Mouse (Mus musculus) intestine, embryonic 16.5 days (tissue): ENCODE measurements around the gene Gchfr. TPM values are rescaled to one million over a fixed set of nuclear protein-coding genes. Genes with fewer than 3 reads are reported as not detected.

Experiments used
- ATAC-seq: fragments of 200-750 bp; cut with Nextera tagmentation; 2 replicates; pipeline ENCODE4 v1.8.0; 2017; ENCODE audit warnings: moderate TSS enrichment, moderate library complexity
- H3K27ac ChIP-seq: fragments of 300-500 bp; sonication (generic); 2 replicates; pipeline ENCODE4 v1.5.1; 2014; ENCODE audit warnings: mild to moderate bottlenecking, low read length
- H3K27me3 ChIP-seq: fragments of 300-500 bp; sonication (generic); replicated peaks from 2 replicates; pipeline ENCODE4 v1.6.1; 2014; ENCODE audit warnings: low read length, control low read depth, mixed read lengths; ENCODE audit not compliant: control insufficient read depth, insufficient read depth
- H3K36me3 ChIP-seq: fragments of 300-500 bp; sonication (generic); 2 replicates; pipeline ENCODE4 v1.6.1; 2014; ENCODE audit warnings: low read length, control low read depth; ENCODE audit not compliant: control insufficient read depth, insufficient read depth
- H3K4me1 ChIP-seq: fragments of 300-500 bp; sonication (generic); 2 replicates; pipeline ENCODE4 v1.6.1; 2014; ENCODE audit warnings: low read length, control low read depth, mixed read lengths; ENCODE audit not compliant: control insufficient read depth, insufficient read depth
- H3K4me2 ChIP-seq: fragments of 300-500 bp; sonication (generic); 2 replicates; pipeline ENCODE4 v1.6.1; 2014; ENCODE audit warnings: low read depth, low read length, control low read depth
- H3K4me3 ChIP-seq: fragments of 300-500 bp; sonication (generic); 2 replicates; pipeline ENCODE4 v1.5.1; 2014; ENCODE audit warnings: mild to moderate bottlenecking, low read length
- H3K9ac ChIP-seq: fragments of 300-500 bp; sonication (generic); 2 replicates; pipeline ENCODE4 v1.6.1; 2014; ENCODE audit warnings: low read depth, low read length
- H3K9me3 ChIP-seq: fragments of 300-500 bp; sonication (generic); 2 replicates; pipeline ENCODE4 v1.6.1; 2016; ENCODE audit warnings: low read length, control low read depth; ENCODE audit not compliant: control insufficient read depth
- WGBS: fragments of 180-500 bp; shearing (Covaris S2); extraction: QIAGEN DNeasy Blood & Tissue Kit; methylation state at CpG from one replicate; pipeline ENCODE4 v1.1.7; 2014; 5-methylcytosine and 5-hydroxymethylcytosine counted together
- polyA plus RNA-seq: library from polyadenylated mRNA; unstranded; fragments of >200 nt; fragmentation: Nextera tagmentation; extraction: Ambion mirVana; gene quantifications from 2 replicates; pipeline ENCODE4 v1.2.1, GENCODE M21; 2015

The Gchfr gene
- polyA plus RNA-seq, 1 experiment from 2014 or later = 41.2 TPM

DNA sequence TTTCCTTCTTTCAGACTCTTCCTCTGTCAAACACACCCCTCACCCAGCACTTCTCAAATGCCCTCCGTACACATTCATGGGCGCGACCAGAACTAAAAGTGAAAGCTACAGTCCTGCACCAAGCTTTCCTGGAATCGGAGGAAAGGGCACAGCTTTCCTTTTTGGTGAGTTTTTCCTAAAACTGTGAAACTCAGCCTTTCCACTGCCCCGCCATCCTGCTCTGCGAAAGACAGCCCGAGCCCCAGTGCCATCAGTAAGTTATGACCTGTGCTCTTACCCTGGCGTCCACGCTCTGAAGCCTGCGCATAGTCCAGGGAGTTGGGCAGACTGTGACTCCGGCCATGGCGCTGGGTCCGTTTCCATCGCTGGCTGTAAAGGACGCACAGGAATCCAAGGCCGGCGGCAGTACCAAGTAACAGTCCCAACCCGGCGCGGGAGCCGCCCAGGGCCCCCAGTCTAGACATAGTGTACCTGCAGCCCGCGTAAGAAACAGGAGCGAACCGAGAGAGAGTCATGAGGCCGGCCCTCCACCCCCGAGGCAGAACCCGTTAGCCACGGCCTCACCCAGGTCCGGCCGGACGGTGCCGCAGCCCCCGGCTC lies 11.4 kb upstream of the Gchfr start:
- peak; percentile 66 for ATAC-seq
- Histone ChIP-seq H3K9me3 (no peaks in the 10 kb centered on the region), H3K4me3 (peak overlapping the region; percentile 100), H3K27me3 (no peaks in the 10 kb centered on the region), H3K36me3 (peaks cover 4% of the 10 kb centered on the region; the same call in 1 of the 2 replicates), H3K9ac (peak overlapping the region; percentile 97), H3K27ac (peak overlapping the region; percentile 65), H3K4me1 (peaks cover 18% of the 10 kb centered on the region), H3K4me2 (peak overlapping the region; percentile 80)
- WGBS = 3% methylated on average over 34 of the region's 34 CpGs

DNA sequence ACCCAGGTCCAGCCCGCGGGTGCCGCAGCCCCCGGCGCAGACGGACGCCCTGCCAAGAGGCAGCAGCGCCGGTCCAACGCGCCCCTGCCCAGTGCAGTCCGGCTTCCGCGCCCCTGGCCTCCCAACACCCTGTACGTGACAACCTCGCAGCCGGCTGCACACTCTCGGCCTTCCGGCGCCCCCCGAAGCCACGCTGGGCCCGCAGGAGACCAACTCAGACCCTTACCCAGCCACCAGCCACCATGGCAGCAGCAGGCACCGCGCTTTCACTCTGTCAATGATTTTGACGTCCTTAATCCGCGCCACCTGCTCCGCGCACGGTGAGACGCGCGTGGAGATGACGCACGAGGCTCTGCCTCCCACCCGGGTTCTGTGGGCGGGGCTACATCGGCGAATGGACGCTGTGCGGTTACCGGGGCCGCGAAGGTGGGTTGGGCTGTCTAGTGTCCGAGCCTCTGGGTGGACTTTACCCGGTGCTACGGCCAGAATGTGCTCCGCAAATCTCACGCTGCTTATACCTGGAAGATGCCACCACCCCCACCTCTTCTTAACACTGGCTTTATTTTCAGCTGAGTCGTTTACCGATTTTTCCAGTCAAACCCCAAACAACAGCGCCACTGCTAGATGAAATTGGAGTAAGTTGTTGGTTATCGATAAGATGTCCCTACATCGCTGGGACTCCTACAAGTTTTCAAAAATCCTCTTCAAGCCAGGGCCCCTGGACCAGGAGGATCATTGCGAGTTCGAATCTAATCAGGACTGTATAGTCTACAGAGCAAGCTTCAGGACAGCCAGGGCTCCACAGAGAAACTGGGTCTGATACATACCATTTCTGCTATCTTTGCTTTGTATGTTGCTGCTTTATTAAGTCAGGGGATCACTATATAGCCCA lies 10.6 kb upstream of the Gchfr start, which contains the start of gene Rmdn3:
TSS of gene Rmdn3 (minus strand) at position 354 of the 892 bp plus-strand sequence.
- H3K9ac ChIP-seq = peak within 1 kb of the TSS; percentile 97
- H3K4me3 ChIP-seq = peak within 1 kb of the TSS; percentile 100
- under 1% methylated on average over 57 of the region's 57 CpGs for WGBS
- H3K27me3 ChIP-seq = 0 out of 2 replicates have a peak, but pooled peaks cover 2% of the 10 kb centered on the region
- H3K9me3 ChIP-seq = no peaks in the 10 kb centered on the region
- peaks cover 18% of the 10 kb centered on the region for H3K4me1 ChIP-seq
- peaks cover 4% of the 10 kb centered on the region; the same call in 1 of the 2 replicates for H3K36me3 ChIP-seq
- ATAC-seq = peak; percentile 81
- H3K4me2 ChIP-seq = peak within 1 kb of the TSS; percentile 80
- peak within 1 kb of the TSS; percentile 65 for H3K27ac ChIP-seq

DNA sequence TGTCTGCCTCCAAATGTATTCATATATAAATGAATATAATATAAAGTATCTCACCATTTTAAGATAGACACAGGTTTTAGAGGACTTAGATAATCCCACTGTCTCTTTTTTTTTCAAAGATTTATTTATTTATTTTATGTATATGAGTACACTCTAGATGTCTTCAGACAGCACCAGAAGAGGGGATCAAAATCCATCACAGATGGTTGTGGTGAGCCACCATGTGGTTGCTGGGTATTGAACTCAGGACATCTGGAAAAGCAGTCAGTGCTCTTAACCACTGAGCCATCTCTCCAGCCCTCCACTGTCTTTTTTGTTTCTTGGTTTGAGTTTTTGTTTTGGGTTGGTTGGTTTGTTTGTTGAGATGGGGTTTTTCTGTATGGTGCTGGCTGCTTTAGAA lies 9.7 kb upstream of the Gchfr start:
- Histone ChIP-seq H3K9ac (no peak overlapping the region), H3K4me2 (no peak overlapping the region)
- no peak for ATAC-seq

DNA sequence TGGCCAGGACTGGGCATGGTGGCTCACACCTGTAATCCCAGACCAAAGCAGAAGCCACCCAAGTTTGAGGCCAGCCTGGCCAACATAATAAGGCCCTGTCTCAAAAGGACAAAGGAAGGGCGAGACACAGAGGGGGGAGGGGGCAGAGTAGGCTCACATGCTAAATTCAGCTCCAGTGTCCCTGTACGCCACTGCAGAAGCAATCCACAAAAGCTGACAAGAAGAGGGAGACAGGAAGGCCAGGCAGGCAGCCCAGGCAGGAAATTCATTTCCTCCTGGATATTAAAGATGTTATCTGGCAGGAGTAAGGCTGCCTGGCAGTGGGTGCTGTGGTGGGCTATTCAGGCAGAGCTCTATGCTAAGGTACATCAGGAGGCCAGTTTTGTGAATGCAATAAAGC lies 6.3 kb upstream of the Gchfr start:
- H3K4me3 ChIP-seq = no peak overlapping the region
- H3K36me3 ChIP-seq = no peaks in the 10 kb centered on the region
- H3K9ac ChIP-seq = no peak overlapping the region
- peaks cover 2% of the 10 kb centered on the region; the same call in 1 of the 2 replicates for H3K27me3 ChIP-seq
- peaks cover 8% of the 10 kb centered on the region; the same call in 1 of the 2 replicates for H3K4me1 ChIP-seq
- no peak overlapping the region for H3K27ac ChIP-seq
- no peak overlapping the region for H3K4me2 ChIP-seq
- H3K9me3 ChIP-seq = no peaks in the 10 kb centered on the region
- ATAC-seq = no peak
- 39% methylated on average over 2 of the region's 2 CpGs for WGBS

More for the DNA sequence above, 9.7 kb upstream of the Gchfr start:
- Histone ChIP-seq H3K4me3 (no peak overlapping the region), H3K9me3 (no peaks in the 10 kb centered on the region), H3K27me3 (0 out of 2 replicates have a peak, but pooled peaks cover 2% of the 10 kb centered on the region), H3K36me3 (no peaks in the 10 kb centered on the region), H3K27ac (no peak overlapping the region), H3K4me1 (peaks cover 19% of the 10 kb centered on the region)

DNA sequence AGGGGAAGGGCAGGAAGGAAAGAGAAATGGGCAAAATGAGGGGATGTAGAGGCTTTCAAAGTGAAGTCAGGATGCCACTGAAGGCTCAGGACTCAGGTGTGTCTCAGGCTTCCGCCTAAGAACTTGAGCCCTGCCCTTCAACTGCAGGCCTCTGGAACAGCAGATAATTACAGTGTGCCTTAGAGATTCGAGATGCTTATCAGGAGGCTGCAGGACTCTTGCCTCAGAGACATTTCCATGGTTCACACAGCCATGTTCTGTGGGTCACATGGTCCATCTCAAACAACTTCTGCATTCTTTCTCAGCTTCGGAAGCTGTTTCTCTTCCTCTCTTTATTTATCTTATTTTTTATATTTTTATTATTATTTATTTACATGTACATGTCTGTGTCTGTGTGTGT lies 4.4 kb upstream of the Gchfr start:
- H3K27me3 ChIP-seq = peaks cover 2% of the 10 kb centered on the region; the same call in 1 of the 2 replicates
- peaks cover 17% of the 10 kb centered on the region for H3K4me1 ChIP-seq
- H3K4me2 ChIP-seq = no peak overlapping the region
- ATAC-seq = peak; percentile 39
- 49% methylated on average over 3 of the region's 3 CpGs for WGBS
- no peak overlapping the region for H3K9ac ChIP-seq
- H3K4me3 ChIP-seq = no peak overlapping the region
- H3K36me3 ChIP-seq = no peaks in the 10 kb centered on the region
- H3K9me3 ChIP-seq = no peaks in the 10 kb centered on the region
- peak overlapping the region; percentile 45; the same call in 1 of the 2 replicates for H3K27ac ChIP-seq

DNA sequence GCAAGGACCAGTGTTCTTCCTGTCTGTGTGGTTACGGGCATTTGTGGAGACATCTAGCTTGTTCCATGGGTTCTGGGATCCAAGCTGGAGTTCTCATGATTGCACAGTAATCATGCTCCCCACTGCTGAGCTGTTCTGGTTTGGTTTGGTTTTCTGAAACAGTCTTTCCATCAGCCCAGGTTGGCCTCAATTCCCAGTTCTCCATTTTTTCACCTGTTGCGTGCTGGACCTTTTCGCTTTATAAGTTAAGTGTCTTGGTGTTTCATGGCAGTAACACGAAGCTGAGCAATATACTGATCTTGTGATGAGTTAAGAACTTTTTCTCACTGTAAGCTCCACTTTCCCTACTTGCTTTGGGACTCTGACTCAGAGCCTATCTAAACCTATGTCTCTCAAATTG lies 3.6 kb upstream of the Gchfr start:
- H3K9me3 ChIP-seq = no peaks in the 10 kb centered on the region
- H3K27ac ChIP-seq = no peak overlapping the region
- ATAC-seq = no peak
- no peak overlapping the region for H3K4me3 ChIP-seq
- WGBS = 84% methylated on average over 4 of the region's 4 CpGs
- no peaks in the 10 kb centered on the region for H3K36me3 ChIP-seq
- peaks cover 17% of the 10 kb centered on the region for H3K4me1 ChIP-seq
- no peak overlapping the region for H3K4me2 ChIP-seq
- no peak overlapping the region for H3K9ac ChIP-seq
- H3K27me3 ChIP-seq = peaks cover 2% of the 10 kb centered on the region; the same call in 1 of the 2 replicates

DNA sequence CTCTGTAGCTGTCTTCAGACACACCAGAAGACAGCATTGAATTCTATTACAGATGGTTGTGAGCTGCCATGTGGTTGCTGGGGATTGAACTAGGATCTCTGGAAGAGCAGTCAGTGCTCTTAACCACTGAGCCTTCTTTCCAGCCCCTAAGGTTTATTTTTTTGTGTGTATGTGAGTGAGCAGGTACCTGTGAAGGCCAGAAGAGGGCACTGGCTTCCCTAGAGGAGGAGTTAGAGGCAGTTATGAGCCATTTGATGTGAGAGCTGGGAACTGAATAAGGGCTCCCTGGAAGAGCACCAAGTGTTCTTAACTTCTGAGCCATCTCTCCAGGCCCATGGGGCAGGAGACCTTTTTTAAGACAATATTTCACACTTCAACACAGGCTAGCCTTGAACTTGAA lies 2.2 kb upstream of the Gchfr start:
- Histone ChIP-seq H3K4me3 (no peak overlapping the region), H3K27me3 (peaks cover 2% of the 10 kb centered on the region; the same call in 1 of the 2 replicates), H3K27ac (no peak overlapping the region), H3K4me1 (peaks cover 17% of the 10 kb centered on the region), H3K36me3 (no peaks in the 10 kb centered on the region), H3K9ac (no peak overlapping the region), H3K4me2 (no peak overlapping the region), H3K9me3 (no peaks in the 10 kb centered on the region)
- ATAC-seq = no peak

DNA sequence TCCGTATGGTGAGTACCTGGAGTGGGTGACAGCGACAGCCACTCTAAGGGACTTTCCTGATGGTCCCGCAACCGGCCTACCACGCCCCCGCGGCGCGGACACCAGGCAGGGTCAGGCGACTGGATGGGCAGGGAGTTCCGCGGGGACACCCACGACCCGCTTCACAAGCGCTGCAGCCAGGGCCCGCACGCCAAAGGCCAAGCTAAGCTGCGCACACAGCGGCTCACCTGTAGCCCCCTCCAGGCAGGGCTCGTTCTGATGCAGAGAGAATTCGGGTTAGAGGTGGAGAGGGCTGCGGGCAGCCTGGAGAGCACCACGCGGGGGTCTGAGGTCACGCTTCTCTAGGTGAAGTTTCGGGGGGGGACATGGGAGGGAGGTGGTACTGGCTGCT lies 288 bp downstream of the Gchfr start:
- H3K4me3 ChIP-seq = peak overlapping the region; percentile 65
- ATAC-seq = peak; percentile 6; the same call in 1 of the 2 replicates
- 3% methylated on average over 26 of the region's 26 CpGs for WGBS
- peak overlapping the region; percentile 68 for H3K9ac ChIP-seq
- H3K27ac ChIP-seq = peak overlapping the region; percentile 84
- H3K36me3 ChIP-seq = no peaks in the 10 kb centered on the region
- peaks cover 23% of the 10 kb centered on the region for H3K4me1 ChIP-seq
- no peaks in the 10 kb centered on the region for H3K9me3 ChIP-seq
- H3K27me3 ChIP-seq = no peaks in the 10 kb centered on the region; the same call in 1 of the 2 replicates
- peak overlapping the region; percentile 98 for H3K4me2 ChIP-seq

DNA sequence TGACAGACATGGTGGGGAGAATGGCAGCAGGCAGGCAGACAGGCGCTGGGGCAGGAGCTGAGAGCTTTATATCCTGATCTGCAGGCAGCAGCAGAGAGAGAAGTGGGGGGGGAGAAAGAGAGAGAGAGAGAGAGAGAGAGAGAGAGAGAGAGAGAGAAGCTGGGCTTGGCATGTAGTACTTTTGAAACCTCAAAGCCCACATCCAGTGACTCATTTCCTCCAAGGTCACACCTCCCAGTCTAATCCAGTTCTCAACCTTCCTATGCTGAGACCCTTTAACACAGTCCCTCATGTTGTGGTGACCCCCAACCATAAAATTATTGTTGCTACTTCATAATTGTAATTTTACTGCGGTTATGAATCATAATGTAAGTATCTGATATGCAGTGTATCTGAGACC lies 2.7 kb downstream of the Gchfr start:
- Histone ChIP-seq H3K9ac (no peak overlapping the region), H3K4me3 (no peak overlapping the region), H3K9me3 (no peaks in the 10 kb centered on the region), H3K4me1 (peaks cover 33% of the 10 kb centered on the region), H3K27me3 (no peaks in the 10 kb centered on the region; the same call in 1 of the 2 replicates), H3K4me2 (no peak overlapping the region), H3K27ac (no peak overlapping the region), H3K36me3 (no peaks in the 10 kb centered on the region)
- ATAC-seq = no peak
- 85% methylated on average over 2 of the region's 2 CpGs for WGBS
